Mouse (Mus musculus) limb, embryonic 13.5 days (tissue): ENCODE measurements around the gene Bod1l. TPM values are rescaled to one million over a fixed set of nuclear protein-coding genes. Genes with fewer than 3 reads are reported as not detected.

Experiments used
- ATAC-seq: fragments of 200-750 bp; cut with Nextera tagmentation; 2 replicates; pipeline ENCODE4 v1.8.0; 2017; ENCODE audit warnings: low read depth, moderate number of reproducible peaks, moderate TSS enrichment; ENCODE audit not compliant: low FRiP score
- H3K27ac ChIP-seq: fragments of 300-500 bp; sonication (generic); 2 replicates; pipeline ENCODE4 v1.5.1; 2015; ENCODE audit warnings: inconsistent platforms, mild to moderate bottlenecking, moderate library complexity
- H3K27me3 ChIP-seq: fragments of 300-500 bp; sonication (generic); 2 replicates; pipeline ENCODE4 v1.6.1; 2015; ENCODE audit warnings: mild to moderate bottlenecking, inconsistent platforms
- H3K36me3 ChIP-seq: fragments of 300-500 bp; sonication (generic); 2 replicates; pipeline ENCODE4 v1.6.1; 2015; ENCODE audit warnings: inconsistent platforms, mild to moderate bottlenecking, moderate library complexity
- H3K4me1 ChIP-seq: fragments of 300-500 bp; sonication (generic); 2 replicates; pipeline ENCODE4 v1.6.1; 2015; ENCODE audit warnings: inconsistent platforms
- H3K4me2 ChIP-seq: fragments of 300-500 bp; sonication (generic); replicated peaks from 2 replicates; pipeline ENCODE4 v1.6.1; 2015; ENCODE audit warnings: inconsistent platforms, mild to moderate bottlenecking, moderate library complexity
- H3K4me3 ChIP-seq: fragments of 300-500 bp; sonication (generic); 2 replicates; pipeline ENCODE4 v1.5.1; 2015; ENCODE audit warnings: moderate library complexity, mild to moderate bottlenecking, inconsistent platforms
- H3K9ac ChIP-seq: fragments of 300-500 bp; sonication (generic); 2 replicates; pipeline ENCODE4 v1.6.1; 2015; ENCODE audit warnings: mild to moderate bottlenecking, inconsistent platforms
- H3K9me3 ChIP-seq: fragments of 300-500 bp; sonication (generic); 2 replicates; pipeline ENCODE4 v1.6.1; 2016; ENCODE audit warnings: inconsistent platforms
- WGBS: fragments of 180-500 bp; shearing (Covaris S2); methylation state at CpG from one replicate; pipeline ENCODE4 v1.1.7; 2015; 5-methylcytosine and 5-hydroxymethylcytosine counted together
- polyA plus RNA-seq: library from polyadenylated mRNA; unstranded; fragments of >200 nt; fragmentation: Nextera tagmentation; extraction: Ambion mirVana; gene quantifications from 2 replicates; pipeline ENCODE4 v1.2.1, GENCODE M21; 2015

The Bod1l gene
- 26.7 and 28.9 TPM in 2 replicates for polyA plus RNA-seq

DNA sequence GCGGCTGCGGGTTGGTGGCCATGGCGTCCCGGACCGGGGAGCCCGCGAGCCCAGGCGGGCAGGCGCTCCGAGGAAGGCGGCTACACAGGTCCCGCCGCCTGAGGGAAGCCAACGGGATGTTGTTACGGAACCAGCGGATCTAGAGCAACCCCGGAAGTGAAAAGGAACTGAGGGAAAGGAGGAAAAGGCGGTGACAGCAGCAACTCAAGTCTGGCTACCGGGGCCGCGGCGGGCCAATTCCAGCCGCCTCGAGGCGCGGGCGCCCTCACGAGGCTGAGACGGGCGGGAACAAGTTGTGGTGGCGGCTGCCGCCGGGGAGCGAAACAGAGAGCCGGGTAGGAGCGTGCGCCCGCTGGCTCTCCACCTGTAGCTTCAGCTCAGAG, at the start of gene Bod1l:
Gene Bod1l (minus strand): TSS at position 169 of the 383 bp plus-strand sequence.
- peaks cover 18% of the 10 kb centered on the region for H3K4me1 ChIP-seq
- peak within 1 kb of the TSS; percentile 90 for H3K9ac ChIP-seq
- under 1% methylated on average over 36 of the region's 38 CpGs for WGBS
- peak within 1 kb of the TSS; percentile 73 for H3K27ac ChIP-seq
- peak within 1 kb of the TSS; percentile 77 for H3K4me2 ChIP-seq
- no peaks in the 10 kb centered on the region for H3K27me3 ChIP-seq
- H3K4me3 ChIP-seq = peak within 1 kb of the TSS; percentile 97
- 0 out of 2 replicates have a peak, but pooled peaks cover 7% of the 10 kb centered on the region for H3K36me3 ChIP-seq
- no peaks in the 10 kb centered on the region for H3K9me3 ChIP-seq
- ATAC-seq = peak; percentile 94

- ATAC-seq = no peak
- Histone ChIP-seq H3K4me1 (no peaks in the 10 kb centered on the region), H3K27me3 (no peaks in the 10 kb centered on the region), H3K9ac (no peak overlapping the region), H3K27ac (no peak overlapping the region), H3K9me3 (no peaks in the 10 kb centered on the region), H3K4me3 (no peak overlapping the region), H3K4me2 (no peak overlapping the region), H3K36me3 (no peaks in the 10 kb centered on the region)
- WGBS = 78% methylated on average over 6 of the region's 6 CpGs
These were observed 49.2 kb upstream of the Bod1l start for GRCm38 (mm10) chr5:41893351-41893750.

- no peak overlapping the region for H3K4me3 ChIP-seq
- H3K9me3 ChIP-seq = no peaks in the 10 kb centered on the region
- no peaks in the 10 kb centered on the region for H3K36me3 ChIP-seq
- no peak overlapping the region for H3K4me2 ChIP-seq
- H3K27ac ChIP-seq = no peak overlapping the region
- no peak for ATAC-seq
- H3K4me1 ChIP-seq = no peaks in the 10 kb centered on the region
- 73% methylated on average over 5 of the region's 5 CpGs for WGBS
- H3K9ac ChIP-seq = no peak overlapping the region
- H3K27me3 ChIP-seq = no peaks in the 10 kb centered on the region
These were observed 46.8 kb upstream of the Bod1l start for GRCm38 (mm10) chr5:41890871-41891270.

DNA sequence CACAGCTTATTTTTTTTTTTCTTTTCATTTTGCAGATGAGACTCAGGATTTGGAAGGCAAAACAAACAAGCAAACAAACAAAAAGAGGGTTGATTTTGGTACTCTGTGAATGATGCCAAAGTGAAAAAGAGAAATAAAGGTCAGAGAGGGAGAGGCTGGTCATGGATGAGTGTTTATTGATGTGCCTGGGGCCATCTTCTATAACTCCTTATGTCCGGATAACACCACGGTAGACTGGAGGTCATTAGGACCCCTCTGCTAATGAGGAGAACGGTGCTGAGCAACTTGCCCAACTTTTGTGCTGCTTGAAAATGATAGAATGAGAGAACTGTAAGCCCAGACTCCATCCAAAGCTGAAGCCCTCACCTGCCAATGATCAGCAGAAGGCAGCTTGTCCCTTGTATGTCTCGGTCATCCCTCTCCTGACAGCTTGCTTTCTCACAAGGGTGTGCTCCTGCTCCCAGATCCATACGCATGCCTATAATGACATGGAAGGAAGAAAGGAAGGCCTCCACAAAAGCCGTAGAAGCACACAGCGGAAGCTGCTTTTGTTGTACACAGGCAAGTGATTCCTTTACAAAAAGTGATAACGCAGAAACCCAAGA, 45.2 kb upstream of the Bod1l start:
- Histone ChIP-seq H3K4me1 (no peaks in the 10 kb centered on the region), H3K9me3 (no peaks in the 10 kb centered on the region), H3K27ac (no peak overlapping the region), H3K4me2 (no peak overlapping the region), H3K9ac (no peak overlapping the region), H3K36me3 (no peaks in the 10 kb centered on the region), H3K27me3 (no peaks in the 10 kb centered on the region; the same call in 1 of the 2 replicates), H3K4me3 (no peak overlapping the region)
- 78% methylated on average over 8 of the region's 8 CpGs for WGBS
- ATAC-seq = no peak

DNA sequence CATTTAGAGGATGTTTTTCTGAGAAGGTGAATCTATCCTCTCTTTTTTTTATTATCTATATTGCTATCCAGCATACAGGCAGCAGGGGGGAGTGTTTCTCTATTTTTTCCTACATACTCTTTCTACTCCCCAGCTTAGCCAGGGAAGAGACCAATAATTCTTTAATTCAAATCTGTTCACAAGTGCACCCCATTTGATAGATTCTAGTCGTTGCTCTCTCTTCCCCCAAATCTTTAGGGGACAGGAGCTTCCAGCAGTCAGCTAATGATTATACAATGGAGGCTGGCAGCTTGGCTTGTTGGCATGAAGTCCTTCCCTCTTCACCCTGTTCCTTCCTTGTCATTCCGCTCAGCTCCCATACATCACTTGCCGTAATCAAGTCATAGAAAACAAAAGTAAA, 44.7 kb upstream of the Bod1l start:
- no peaks in the 10 kb centered on the region for H3K9me3 ChIP-seq
- H3K9ac ChIP-seq = no peak overlapping the region
- 66% methylated on average over 3 of the region's 3 CpGs for WGBS
- ATAC-seq = no peak
- H3K27ac ChIP-seq = no peak overlapping the region
- peaks cover 4% of the 10 kb centered on the region for H3K27me3 ChIP-seq
- H3K4me1 ChIP-seq = no peaks in the 10 kb centered on the region
- no peak overlapping the region for H3K4me3 ChIP-seq
- no peaks in the 10 kb centered on the region for H3K36me3 ChIP-seq
- no peak overlapping the region for H3K4me2 ChIP-seq

DNA sequence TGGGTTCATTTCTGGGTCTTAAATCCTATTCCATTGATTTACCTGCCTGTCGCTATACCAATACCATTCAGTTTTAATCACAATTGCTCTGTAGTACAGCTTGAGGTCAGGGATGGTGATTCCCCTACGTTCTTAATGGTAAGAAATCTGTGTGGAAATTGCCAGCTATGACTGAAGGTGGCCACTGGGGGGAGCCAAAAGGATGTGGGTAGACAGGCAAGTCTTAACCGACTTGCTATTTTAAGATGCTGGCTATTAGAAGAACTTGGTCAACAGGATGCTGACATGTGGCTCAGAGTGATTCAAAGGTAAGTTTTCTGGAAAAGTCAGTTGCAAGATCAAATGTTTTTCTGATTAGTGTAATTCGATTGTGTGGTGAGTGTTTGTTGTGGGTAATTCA, 43.6 kb upstream of the Bod1l start:
- no peak for ATAC-seq
- no peaks in the 10 kb centered on the region for H3K36me3 ChIP-seq
- H3K4me1 ChIP-seq = no peaks in the 10 kb centered on the region
- no peaks in the 10 kb centered on the region for H3K9me3 ChIP-seq
- H3K27me3 ChIP-seq = peaks cover 10% of the 10 kb centered on the region
- H3K9ac ChIP-seq = no peak overlapping the region
- WGBS = 17% methylated on average over 4 of the region's 4 CpGs
- no peak overlapping the region for H3K27ac ChIP-seq
- H3K4me3 ChIP-seq = no peak overlapping the region
- H3K4me2 ChIP-seq = no peak overlapping the region

DNA sequence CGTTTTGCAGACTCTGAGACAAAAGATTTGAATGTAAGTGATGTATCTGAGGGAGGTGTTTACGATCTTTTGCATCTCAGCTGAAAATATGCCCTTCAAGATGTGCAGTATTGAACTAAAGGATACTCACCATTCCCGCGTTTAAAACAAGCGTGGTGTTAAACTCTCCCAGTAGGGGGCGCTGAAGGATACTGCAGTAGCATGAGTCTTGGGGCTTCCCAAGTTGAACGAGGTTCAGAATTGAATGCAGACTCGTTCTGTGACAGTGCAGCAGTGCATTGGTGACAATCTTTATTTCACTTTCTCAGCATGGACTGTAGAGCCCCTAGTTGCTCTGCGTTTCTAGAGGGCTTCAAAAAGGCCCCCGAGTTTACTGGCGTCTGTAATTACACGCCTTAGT, 40.4 kb upstream of the Bod1l start:
- no peak overlapping the region for H3K27ac ChIP-seq
- 8% methylated on average over 12 of the region's 12 CpGs for WGBS
- H3K4me2 ChIP-seq = peak overlapping the region; percentile 49
- no peaks in the 10 kb centered on the region for H3K9me3 ChIP-seq
- H3K4me1 ChIP-seq = no peaks in the 10 kb centered on the region
- H3K27me3 ChIP-seq = peaks cover 10% of the 10 kb centered on the region
- H3K9ac ChIP-seq = no peak overlapping the region
- H3K36me3 ChIP-seq = no peaks in the 10 kb centered on the region
- peak; percentile 57; the same call in 1 of the 2 replicates for ATAC-seq
- H3K4me3 ChIP-seq = no peak overlapping the region

GRCm38 (mm10) chr5:41871164-41871563, 27.0 kb upstream of the Bod1l start:
- no peak overlapping the region for H3K27ac ChIP-seq
- WGBS = 63% methylated on average over 2 of the region's 2 CpGs
- no peaks in the 10 kb centered on the region for H3K27me3 ChIP-seq
- no peaks in the 10 kb centered on the region for H3K36me3 ChIP-seq
- H3K4me3 ChIP-seq = no peak overlapping the region
- peak; percentile 48; the same call in 1 of the 2 replicates for ATAC-seq
- no peak overlapping the region for H3K9ac ChIP-seq
- no peak overlapping the region for H3K4me2 ChIP-seq
- no peaks in the 10 kb centered on the region for H3K9me3 ChIP-seq
- no peaks in the 10 kb centered on the region for H3K4me1 ChIP-seq

DNA sequence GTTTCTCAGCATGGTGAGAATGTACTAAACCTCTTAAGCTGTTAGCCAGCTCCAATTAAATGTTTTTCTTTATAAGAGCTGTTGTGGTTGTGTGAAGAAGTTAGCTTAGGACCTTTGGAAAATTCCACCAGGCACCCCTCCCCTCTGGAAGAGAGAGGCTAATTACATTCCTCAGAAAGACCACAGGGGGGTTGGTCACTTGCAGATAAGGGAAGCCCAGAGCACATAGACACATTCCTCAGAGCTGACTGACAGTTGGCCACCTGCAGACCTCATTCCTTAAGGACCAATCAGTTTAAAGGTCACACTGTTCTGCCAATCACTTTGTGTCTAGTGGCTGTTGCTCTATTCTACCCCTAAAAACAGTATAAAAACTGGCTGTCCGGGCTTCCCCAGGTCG, 11.7 kb upstream of the Bod1l start:
- no peak overlapping the region for H3K9ac ChIP-seq
- 90% methylated on average over 2 of the region's 2 CpGs for WGBS
- H3K27ac ChIP-seq = no peak overlapping the region
- no peaks in the 10 kb centered on the region for H3K4me1 ChIP-seq
- no peaks in the 10 kb centered on the region for H3K36me3 ChIP-seq
- H3K27me3 ChIP-seq = no peaks in the 10 kb centered on the region
- H3K4me3 ChIP-seq = no peak overlapping the region
- H3K9me3 ChIP-seq = no peaks in the 10 kb centered on the region
- H3K4me2 ChIP-seq = no peak overlapping the region
- ATAC-seq = no peak

GRCm38 (mm10) chr5:41845558-41845937, 1.4 kb upstream of the Bod1l start:
- H3K27ac ChIP-seq = no peak overlapping the region
- peak overlapping the region; percentile 97 for H3K4me3 ChIP-seq
- H3K9ac ChIP-seq = no peak overlapping the region
- H3K36me3 ChIP-seq = 0 out of 2 replicates have a peak, but pooled peaks cover 7% of the 10 kb centered on the region
- peak overlapping the region; percentile 77 for H3K4me2 ChIP-seq
- no peaks in the 10 kb centered on the region for H3K27me3 ChIP-seq
- no peaks in the 10 kb centered on the region for H3K9me3 ChIP-seq
- WGBS = 62% methylated on average over 2 of the region's 2 CpGs
- no peak for ATAC-seq
- peaks cover 18% of the 10 kb centered on the region for H3K4me1 ChIP-seq

GRCm38 (mm10) chr5:41844820-41845557, 874 bp upstream of the Bod1l start:
- peak; percentile 39; the same call in 1 of the 2 replicates for ATAC-seq
- 0 out of 2 replicates have a peak, but pooled peaks cover 7% of the 10 kb centered on the region for H3K36me3 ChIP-seq
- no peak overlapping the region for H3K27ac ChIP-seq
- H3K27me3 ChIP-seq = no peaks in the 10 kb centered on the region
- 16% methylated on average over 16 of the region's 16 CpGs for WGBS
- H3K4me1 ChIP-seq = peaks cover 18% of the 10 kb centered on the region
- H3K9me3 ChIP-seq = no peaks in the 10 kb centered on the region
- peak overlapping the region; percentile 77 for H3K4me2 ChIP-seq
- H3K4me3 ChIP-seq = peak overlapping the region; percentile 97
- peak overlapping the region; percentile 50 for H3K9ac ChIP-seq

- Histone ChIP-seq H3K4me1 (peaks cover 18% of the 10 kb centered on the region), H3K4me3 (peak overlapping the region; percentile 97), H3K27ac (peak overlapping the region; percentile 73), H3K9ac (peak overlapping the region; percentile 90), H3K36me3 (0 out of 2 replicates have a peak, but pooled peaks cover 7% of the 10 kb centered on the region), H3K4me2 (peak overlapping the region; percentile 77), H3K27me3 (no peaks in the 10 kb centered on the region), H3K9me3 (no peaks in the 10 kb centered on the region)
- 1% methylated on average over 44 of the region's 46 CpGs for WGBS
- no peak; the same call in none of the 2 replicates for ATAC-seq
These were observed 532 bp downstream of the Bod1l start for GRCm38 (mm10) chr5:41843419-41844146.
